8 mouse cellular contexts compared by ENCODE assay signal in the genomic region with DNA sequence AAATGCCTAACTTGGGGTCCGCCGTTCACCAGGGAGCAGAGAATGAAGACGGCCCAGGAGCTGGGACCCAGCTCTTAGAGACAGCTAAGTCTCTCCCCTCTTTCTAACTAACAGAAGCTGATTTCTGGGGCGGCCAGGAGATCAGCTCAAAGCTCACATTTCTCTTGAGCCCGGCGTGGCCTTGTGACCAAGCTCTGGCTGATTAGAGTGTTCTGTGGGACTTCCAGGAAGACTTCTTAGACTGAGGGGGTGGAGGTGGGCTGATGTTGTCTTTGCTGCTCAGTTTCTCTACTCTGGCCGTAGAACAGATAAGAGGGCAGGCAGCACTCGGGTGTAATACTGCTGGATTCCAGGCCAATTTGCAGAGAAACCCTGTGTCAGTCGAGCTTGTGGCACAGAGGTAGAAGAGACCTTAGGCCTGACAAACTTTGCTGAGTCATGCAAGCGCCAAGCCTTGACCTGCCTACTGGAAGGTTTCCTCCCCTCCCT.
A peak's percentile ranks its signal among the peaks of the same experiment; 100 is the strongest.
DNase-seq lines count a peak whose midpoint lies in the region; ATAC-seq and TF ChIP-seq lines count a peak whose summit lies in the region.

No protein-coding gene starts in this region.

- H3K36me3 ChIP-seq in hindbrain, embryonic 14.5 days (replicated peaks; ENCODE audit: control insufficient read depth, insufficient read depth), result no peaks in the 10 kb centered on the region
- H3K36me3 ChIP-seq in liver, adult 2 months (ENCODE audit: control insufficient read depth, insufficient read depth, low read length), result no peaks in the 10 kb centered on the region
- no peaks in the 10 kb centered on the region for H3K36me3 ChIP-seq in neural tube, embryonic 12.5 days

- peaks cover 9% of the 10 kb centered on the region; the same call in 1 of the 2 replicates for H3K4me1 ChIP-seq in hindbrain, embryonic 14.5 days (replicated peaks; ENCODE audit: control insufficient read depth, insufficient read depth, low read length)
- H3K4me1 ChIP-seq in liver, adult 2 months (ENCODE audit: control insufficient read depth, insufficient read depth, low read length), result no peaks in the 10 kb centered on the region
- peaks cover 9% of the 10 kb centered on the region for H3K4me1 ChIP-seq in neural tube, embryonic 12.5 days

- WGBS in hindbrain, embryonic 14.5 days, result 25% methylated on average over 10 of the region's 10 CpGs
- 49% methylated on average over 10 of the region's 10 CpGs for WGBS in liver, adult 2 months
- WGBS in neural tube, embryonic 12.5 days, result 35% methylated on average over 10 of the region's 10 CpGs

- DNase-seq in 416B (ENCODE audit: low read depth), result peak; percentile 6
- DNase-seq in adrenal gland, adult 18-20 months (ENCODE audit: low spot score in 2 of 2), result peak; percentile 32 to 50
- peak; percentile 13 for DNase-seq in fibroblast of lung, adult 2 months (ENCODE audit: low read depth)
- no peak for DNase-seq in hindbrain, embryonic 14.5 days (ENCODE audit: low spot score)
- DNase-seq in liver, adult 2 months (ENCODE audit: extremely low read depth, low read depth, low spot score), result peak; percentile 47
- DNase-seq in thymus, adult 18-20 months, result no peak
- DNase-seq in gastrocnemius, postnatal 14 days, result no peak

- TF ChIP-seq POLR2A in liver, adult 2 months (IDR thresholded peaks at IDR 0.05; ENCODE audit: extremely low read depth, insufficient read depth, low read length), result no peak

- peak overlapping the region; percentile 50 for H3K27ac ChIP-seq in hindbrain, embryonic 14.5 days
- no peak overlapping the region for H3K27ac ChIP-seq in liver, adult 2 months (replicated peaks; ENCODE audit: insufficient read depth, low read depth, low read length)
- 0 out of 2 replicates have a peak overlapping the region, but pooled peaks have one; percentile 27 for H3K27ac ChIP-seq in neural tube, embryonic 12.5 days

- H3K4me2 ChIP-seq in hindbrain, embryonic 14.5 days (replicated peaks), result peak overlapping the region; percentile 36
- peak overlapping the region; percentile 47 for H3K4me2 ChIP-seq in neural tube, embryonic 12.5 days (replicated peaks)

- H3K9ac ChIP-seq in hindbrain, embryonic 14.5 days, result peak overlapping the region; percentile 2; the same call in 1 of the 2 replicates
- no peak overlapping the region for H3K9ac ChIP-seq in liver, adult 2 months (ENCODE audit: low read depth, low read length)
- no peak overlapping the region for H3K9ac ChIP-seq in neural tube, embryonic 12.5 days

- H3K4me3 ChIP-seq in hindbrain, embryonic 14.5 days (replicated peaks; ENCODE audit: low read length), result no peak overlapping the region
- H3K4me3 ChIP-seq in liver, adult 2 months (ENCODE audit: insufficient read depth, low read depth, low read length), result no peak overlapping the region
- no peak overlapping the region for H3K4me3 ChIP-seq in neural tube, embryonic 12.5 days

- intact Hi-C loops in gastrocnemius, postnatal 14 days (cut with DNase I; ENCODE audit: low total_unique reads), result no loop called here

- H3K27me3 ChIP-seq in hindbrain, embryonic 14.5 days (ENCODE audit: control insufficient read depth, insufficient read depth, low read length), result no peaks in the 10 kb centered on the region
- no peaks in the 10 kb centered on the region for H3K27me3 ChIP-seq in liver, adult 2 months (ENCODE audit: control insufficient read depth, insufficient read depth, low read length)
- H3K27me3 ChIP-seq in neural tube, embryonic 12.5 days (replicated peaks), result no peaks in the 10 kb centered on the region

- H3K79me2 ChIP-seq in liver, adult 2 months (ENCODE audit: control insufficient read depth, insufficient read depth, low read length), result no peaks in the 10 kb centered on the region

- no peak for TF ChIP-seq CTCF in liver, adult 2 months (IDR thresholded peaks at IDR 0.05; ENCODE audit: low read depth, low read length)

- ATAC-seq in hindbrain, embryonic 14.5 days (ENCODE audit: low FRiP score), result peak; percentile 37; the same call in 1 of the 2 replicates
- peak; percentile 63; the same call in 1 of the 2 replicates for ATAC-seq in neural tube, embryonic 12.5 days (ENCODE audit: low FRiP score, low read depth)

- no peaks in the 10 kb centered on the region for H3K9me3 ChIP-seq in hindbrain, embryonic 14.5 days (ENCODE audit: control insufficient read depth, low read length)
- H3K9me3 ChIP-seq in neural tube, embryonic 12.5 days, result no peaks in the 10 kb centered on the region

Comparison
In these comparisons a context has a peak if more than half of its experiments do, and no peak if none do; other contexts are left out.
1. DNase-seq: peak in 416B (single experiment), adrenal gland, adult 18-20 months (2 of 2), fibroblast of lung, adult 2 months (single experiment) and liver, adult 2 months (single experiment); none in hindbrain, embryonic 14.5 days (single experiment), thymus, adult 18-20 months (0 of 2) and gastrocnemius, postnatal 14 days (single experiment).